Mouse (Mus musculus) kidney, postnatal 0 days (tissue): ENCODE results near the gene Map3k14. TPM values are rescaled to one million over a fixed set of nuclear protein-coding genes. Genes with fewer than 3 reads are reported as not detected.

ENCODE experiments used
- ATAC-seq: fragments of 200-750 bp; cut with Nextera tagmentation; replicated peaks from 2 replicates; pipeline ENCODE4 v1.8.0; 2017; ENCODE audit warnings: low read depth, moderate number of reproducible peaks, moderate TSS enrichment, moderate library complexity; ENCODE audit not compliant: low FRiP score
- DNase-seq: peaks from one replicate; pipeline ENCODE4 v3.0.0-alpha.2; 2016; ENCODE audit warnings: low spot score
- H3K27ac ChIP-seq: fragments of 300-500 bp; sonication (generic); 2 replicates; pipeline ENCODE4 v1.5.1; 2014; ENCODE audit warnings: mild to moderate bottlenecking
- H3K27me3 ChIP-seq: fragments of 300-500 bp; sonication (generic); 2 replicates; pipeline ENCODE4 v1.6.1; 2014; ENCODE audit warnings: low read length, mixed read lengths; ENCODE audit not compliant: insufficient read depth
- H3K36me3 ChIP-seq: fragments of 300-500 bp; sonication (generic); 2 replicates; pipeline ENCODE4 v1.6.1; 2014; ENCODE audit warnings: low read length, mixed read lengths; ENCODE audit not compliant: insufficient read depth
- H3K4me1 ChIP-seq: fragments of 300-500 bp; sonication (generic); replicated peaks from 2 replicates; pipeline ENCODE4 v1.6.1; 2014; ENCODE audit warnings: antibody characterized with exemption, low read length, mixed read lengths; ENCODE audit not compliant: insufficient read depth
- H3K4me2 ChIP-seq: fragments of 300-500 bp; sonication (generic); 2 replicates; pipeline ENCODE4 v1.6.1; 2014; ENCODE audit warnings: mild to moderate bottlenecking, low read length, moderate library complexity, mixed read lengths
- H3K4me3 ChIP-seq: fragments of 300-500 bp; sonication (generic); replicated peaks from 2 replicates; pipeline ENCODE4 v1.5.1; 2014; ENCODE audit warnings: low read depth, low read length
- H3K9ac ChIP-seq: fragments of 300-500 bp; sonication (generic); 2 replicates; pipeline ENCODE4 v1.6.1; 2014; ENCODE audit warnings: low read depth, low read length
- H3K9me3 ChIP-seq: fragments of 300-500 bp; sonication (generic); replicated peaks from 2 replicates; pipeline ENCODE4 v1.6.1; 2016; ENCODE audit warnings: low read length, inconsistent platforms, mixed read lengths
- CTCF ChIP-seq: IDR thresholded peaks from 2 replicates; pipeline ENCODE4 v1.5.1; 2016; ENCODE audit warnings: antibody characterized with exemption, low read depth, mild to moderate bottlenecking, moderate library complexity
- WGBS: fragments of 180-500 bp; shearing (Covaris S2); extraction: QIAGEN DNeasy Blood & Tissue Kit; methylation state at CpG from one replicate; pipeline ENCODE4 v1.1.7; 2014; 5-methylcytosine and 5-hydroxymethylcytosine counted together
- polyA plus RNA-seq: library from polyadenylated mRNA; unstranded; fragments of >200 nt; fragmentation: Nextera tagmentation; extraction: Ambion mirVana; gene quantifications from 2 replicates; pipeline ENCODE4 v1.2.1, GENCODE M21; 2015

The Map3k14 gene
- polyA plus RNA-seq, 1 experiment from 2014 or later, result 3.2 TPM

DNA sequence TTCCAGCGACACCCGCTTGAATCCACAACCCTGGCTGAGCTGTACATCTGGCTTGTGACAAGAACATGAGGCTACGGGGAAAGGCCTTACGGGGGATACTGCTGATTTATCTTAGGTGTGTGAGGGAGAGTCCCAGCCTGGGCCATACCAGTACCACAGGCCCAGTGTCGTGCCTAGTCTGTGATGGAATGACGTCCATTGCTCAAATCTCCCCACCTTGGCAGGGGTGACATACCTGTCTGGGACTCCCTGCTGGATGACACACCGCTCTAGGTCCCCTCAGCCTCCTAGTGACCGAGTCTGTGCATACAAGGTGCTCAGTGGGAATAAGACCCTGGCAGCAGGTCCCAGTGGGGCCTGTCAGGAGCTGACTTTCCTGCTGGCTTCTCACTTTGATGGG lies 88.5 kb downstream of the Map3k14 start:
- no peak overlapping the region for H3K9ac ChIP-seq
- 91% methylated on average over 8 of the region's 8 CpGs for WGBS
- no peaks in the 10 kb centered on the region for H3K27me3 ChIP-seq
- H3K27ac ChIP-seq, result no peak overlapping the region
- H3K9me3 ChIP-seq, result no peaks in the 10 kb centered on the region
- no peak for DNase-seq
- H3K4me1 ChIP-seq, result 0 out of 2 replicates have a peak, but pooled peaks cover 13% of the 10 kb centered on the region
- H3K36me3 ChIP-seq, result no peaks in the 10 kb centered on the region
- H3K4me3 ChIP-seq, result no peak overlapping the region
- no peak for TF ChIP-seq CTCF
- no peak overlapping the region for H3K4me2 ChIP-seq
- no peak for ATAC-seq

DNA sequence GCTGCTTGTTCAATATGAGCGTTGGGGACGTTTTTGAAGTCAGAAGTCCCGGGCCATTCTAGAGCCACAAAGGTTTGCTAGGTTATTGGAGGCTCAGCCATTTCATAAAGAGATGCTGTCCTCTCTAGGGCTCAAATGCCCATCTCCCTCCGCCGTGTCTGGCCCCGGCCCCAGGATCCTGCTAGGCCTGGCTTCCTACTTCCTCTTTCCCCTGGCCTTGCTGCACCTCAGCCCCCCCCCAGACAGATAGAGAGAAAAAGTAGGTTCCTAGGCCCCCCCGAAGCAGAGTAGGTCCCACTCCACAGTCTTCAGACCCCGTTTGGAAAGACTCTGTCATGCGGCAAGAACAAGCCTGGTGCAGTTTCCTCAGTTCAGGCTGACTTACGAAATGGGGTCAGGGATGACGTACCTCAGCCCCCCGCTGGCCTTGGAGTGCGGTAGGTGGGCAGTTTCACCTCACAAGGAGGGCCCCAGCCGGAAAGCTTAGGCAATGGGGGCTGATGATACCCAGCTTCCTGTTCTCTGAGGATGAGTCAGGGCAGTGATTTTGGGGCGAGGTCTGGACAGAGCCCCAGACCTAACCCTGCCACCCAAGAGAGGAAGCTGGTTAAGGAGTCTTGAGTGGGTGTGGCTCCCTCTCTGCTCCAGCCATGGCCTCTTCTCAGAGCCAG lies 89.3 kb downstream of the Map3k14 start:
- H3K4me1 ChIP-seq, result 0 out of 2 replicates have a peak, but pooled peaks cover 13% of the 10 kb centered on the region
- no peak overlapping the region for H3K4me2 ChIP-seq
- no peak for TF ChIP-seq CTCF
- no peak overlapping the region for H3K9ac ChIP-seq
- DNase-seq (no peak), ATAC-seq (no peak)
- no peaks in the 10 kb centered on the region for H3K36me3 ChIP-seq
- no peak overlapping the region for H3K4me3 ChIP-seq
- 76% methylated on average over 15 of the region's 15 CpGs for WGBS
- no peaks in the 10 kb centered on the region for H3K9me3 ChIP-seq
- H3K27me3 ChIP-seq, result no peaks in the 10 kb centered on the region
- H3K27ac ChIP-seq, result no peak overlapping the region

DNA sequence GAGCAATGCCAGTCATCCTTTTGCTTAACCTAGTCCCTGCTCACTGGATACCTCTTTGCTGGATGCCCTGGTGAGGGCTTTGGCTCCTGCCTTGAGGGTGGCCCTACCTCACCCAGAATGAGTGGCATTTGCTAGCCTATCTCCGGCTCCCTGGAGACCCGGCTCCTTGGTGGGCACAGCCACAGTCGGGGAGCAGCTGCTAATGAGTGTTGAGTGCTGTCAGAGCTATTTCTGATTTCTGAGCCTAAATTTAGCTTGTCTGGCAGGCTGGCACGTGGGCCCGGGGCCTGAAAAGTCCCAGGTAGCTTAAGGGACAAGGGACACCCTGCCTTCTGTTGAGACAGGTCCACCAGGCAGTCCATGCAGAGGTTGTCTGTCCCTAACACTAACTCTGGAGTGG lies 90.1 kb downstream of the Map3k14 start:
- WGBS, result 84% methylated on average over 5 of the region's 5 CpGs
- Histone ChIP-seq H3K27me3 (no peaks in the 10 kb centered on the region), H3K9me3 (no peaks in the 10 kb centered on the region), H3K9ac (no peak overlapping the region), H3K27ac (no peak overlapping the region), H3K4me2 (no peak overlapping the region), H3K4me3 (no peak overlapping the region), H3K4me1 (0 out of 2 replicates have a peak, but pooled peaks cover 13% of the 10 kb centered on the region), H3K36me3 (no peaks in the 10 kb centered on the region)
- TF ChIP-seq CTCF, result no peak
- no peak for DNase-seq
- no peak for ATAC-seq

DNA sequence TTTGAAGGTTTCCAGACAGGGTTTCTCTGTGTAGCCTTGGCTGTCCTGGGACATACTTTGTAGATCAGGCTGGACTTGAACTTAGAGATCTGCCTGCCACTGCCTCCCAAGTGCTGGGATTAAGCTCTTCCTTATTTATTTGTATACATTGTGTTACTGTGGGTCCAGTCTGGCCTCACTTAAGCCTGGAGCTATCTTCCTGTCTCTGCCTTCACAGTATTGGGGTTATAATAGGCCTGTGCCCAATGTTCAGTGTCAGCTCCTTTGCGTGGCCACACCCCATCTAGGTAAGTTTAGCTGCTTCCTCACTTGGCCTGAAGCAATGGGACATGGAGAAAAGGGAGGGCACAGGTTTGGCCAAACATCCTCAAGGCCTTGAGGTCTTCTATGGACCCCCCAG lies 90.8 kb downstream of the Map3k14 start:
- H3K9me3 ChIP-seq, result no peaks in the 10 kb centered on the region
- WGBS, result 86% methylated on average over 1 of the region's 1 CpGs
- H3K36me3 ChIP-seq, result no peaks in the 10 kb centered on the region
- no peak for TF ChIP-seq CTCF
- H3K9ac ChIP-seq, result no peak overlapping the region
- H3K27ac ChIP-seq, result no peak overlapping the region
- no peak overlapping the region for H3K4me3 ChIP-seq
- ATAC-seq, result no peak
- 0 out of 2 replicates have a peak, but pooled peaks cover 16% of the 10 kb centered on the region for H3K4me1 ChIP-seq
- no peak overlapping the region for H3K4me2 ChIP-seq
- no peaks in the 10 kb centered on the region for H3K27me3 ChIP-seq
- DNase-seq, result no peak

DNA sequence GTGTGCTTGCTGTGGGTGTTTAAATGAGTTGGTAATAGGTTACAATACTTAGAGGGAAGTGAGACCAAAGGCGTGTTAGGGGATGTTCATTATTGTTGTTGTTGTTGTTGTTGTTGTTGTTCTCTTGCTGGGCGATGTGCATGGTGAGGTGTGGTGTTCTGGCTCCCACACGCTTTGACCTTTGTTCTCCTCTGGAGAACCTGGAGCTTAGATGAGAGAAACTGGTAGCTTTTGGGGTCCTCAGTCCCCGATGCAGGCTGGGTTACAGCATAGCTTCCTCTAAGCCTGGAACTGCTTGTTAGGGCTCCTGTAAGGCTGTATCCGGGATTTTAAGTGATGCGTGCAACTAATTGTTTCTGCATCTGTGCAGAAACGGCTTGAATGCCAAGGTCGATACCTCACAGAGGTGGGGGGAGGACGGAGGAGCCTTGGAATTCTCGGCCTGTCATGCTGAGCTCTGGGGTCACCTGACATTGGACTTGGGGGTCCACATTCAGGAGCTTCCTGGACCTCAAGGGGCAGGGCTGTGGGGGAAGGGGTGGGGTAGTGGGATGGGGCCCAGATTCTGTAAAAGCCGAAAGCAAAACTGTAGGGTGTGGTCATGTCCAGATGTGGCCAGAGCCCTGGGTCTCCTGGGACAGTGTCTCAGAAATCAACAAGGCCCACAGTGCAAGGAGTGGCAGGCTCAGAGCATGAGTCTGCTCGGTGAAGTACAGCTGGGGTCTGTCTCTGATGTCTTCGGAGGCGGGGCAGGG lies 91.4 kb downstream of the Map3k14 start:
- no peaks in the 10 kb centered on the region for H3K27me3 ChIP-seq
- H3K4me1 ChIP-seq, result 0 out of 2 replicates have a peak, but pooled peaks cover 19% of the 10 kb centered on the region
- no peaks in the 10 kb centered on the region for H3K9me3 ChIP-seq
- no peak overlapping the region for H3K9ac ChIP-seq
- no peak for TF ChIP-seq CTCF
- ATAC-seq, result no peak
- DNase-seq, result no peak
- no peak overlapping the region for H3K27ac ChIP-seq
- H3K4me2 ChIP-seq, result no peak overlapping the region
- no peak overlapping the region for H3K4me3 ChIP-seq
- H3K36me3 ChIP-seq, result no peaks in the 10 kb centered on the region
- 55% methylated on average over 14 of the region's 14 CpGs for WGBS

DNA sequence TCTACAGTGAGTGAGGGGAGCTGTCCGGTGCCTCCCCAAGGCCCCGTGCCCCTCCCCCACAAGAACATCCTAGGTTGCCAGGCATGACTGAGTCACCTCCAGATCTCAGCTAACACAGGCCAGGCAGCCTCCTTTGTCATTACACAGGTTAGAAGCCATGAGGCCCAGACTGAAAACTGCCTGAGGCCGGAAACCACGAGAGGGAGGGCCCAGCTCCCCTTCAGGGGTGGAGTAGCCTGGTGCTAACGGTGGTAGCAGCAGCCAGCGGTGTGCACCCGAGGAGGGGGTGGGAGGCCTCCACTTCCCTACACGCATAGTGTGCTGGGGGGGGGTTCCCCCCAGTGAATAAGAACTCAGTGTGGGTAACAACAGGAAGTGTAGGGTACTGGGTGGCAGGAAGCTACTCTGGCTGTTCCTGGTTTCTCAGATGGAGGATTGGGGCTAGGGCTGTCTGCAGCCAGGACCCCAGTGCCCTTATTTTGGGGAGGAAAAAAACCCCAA lies 92.3 kb downstream of the Map3k14 start:
- DNase-seq (no peak), ATAC-seq (no peak)
- Histone ChIP-seq H3K9ac (no peak overlapping the region), H3K4me1 (0 out of 2 replicates have a peak, but pooled peaks cover 19% of the 10 kb centered on the region), H3K4me2 (no peak overlapping the region), H3K36me3 (no peaks in the 10 kb centered on the region), H3K27me3 (no peaks in the 10 kb centered on the region), H3K4me3 (no peak overlapping the region), H3K9me3 (no peaks in the 10 kb centered on the region), H3K27ac (peak overlapping the region; percentile 64)
- WGBS, result 26% methylated on average over 8 of the region's 8 CpGs
- TF ChIP-seq CTCF, result no peak
